Mouse (Mus musculus): ENCODE results near the gene Fam107b.
"Not testable (repeated sequence)": the region's sequence is repeated elsewhere in the genome, so short reads cannot be mapped to it uniquely, and the experiment has no call there.

Gene Fam107b

DNA sequence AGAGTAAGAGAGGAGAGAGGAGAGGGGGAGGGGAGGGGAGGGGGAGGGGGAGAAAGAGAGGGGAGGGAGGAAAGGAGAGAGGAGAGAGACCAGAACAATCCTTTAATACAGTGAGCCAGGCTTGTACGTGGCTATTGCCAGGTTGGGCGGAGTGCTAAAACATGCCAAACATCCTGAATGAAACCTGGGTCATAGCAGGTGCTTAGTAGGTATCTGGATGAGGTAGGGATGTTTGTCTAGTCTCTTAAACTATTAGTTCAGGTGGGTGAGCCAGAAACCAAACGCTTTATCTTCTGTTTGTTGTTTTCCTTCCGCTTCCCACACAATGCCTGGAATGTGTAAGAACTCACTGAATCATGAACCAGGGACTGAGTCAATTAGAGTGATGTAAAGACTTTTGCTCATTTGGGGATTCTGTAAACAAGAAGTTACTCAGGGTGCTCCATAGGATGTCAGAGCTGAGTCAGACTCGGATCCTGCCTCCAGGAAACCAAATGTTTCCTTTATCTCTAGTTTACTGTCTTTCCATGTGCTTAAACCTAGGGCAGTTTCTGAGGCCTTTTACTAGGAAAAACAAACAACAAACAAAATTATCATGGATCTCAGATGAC, 89.1 kb downstream of the Fam107b start:
- DNase-seq: no peak

DNA sequence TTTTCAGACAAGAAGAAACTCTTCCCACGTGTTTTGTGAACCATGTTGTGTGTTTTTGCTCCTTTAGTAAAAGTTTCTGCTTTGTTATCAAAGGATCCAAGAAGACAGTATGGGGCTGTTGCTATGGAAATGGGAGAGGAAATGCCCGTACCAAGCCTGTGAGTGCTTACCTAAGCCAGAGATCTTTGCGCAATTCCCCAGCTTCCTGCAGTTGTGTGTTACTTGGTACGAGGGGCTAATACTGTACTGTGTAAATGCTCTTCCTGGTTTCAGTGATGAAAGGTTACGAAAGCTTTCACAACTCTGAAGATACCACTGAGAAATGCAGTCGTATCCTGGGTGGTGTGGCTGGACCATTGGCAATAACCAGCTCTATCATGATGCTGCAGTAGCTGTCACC, 93.8 kb downstream of the Fam107b start:
- no peak for DNase-seq

DNA sequence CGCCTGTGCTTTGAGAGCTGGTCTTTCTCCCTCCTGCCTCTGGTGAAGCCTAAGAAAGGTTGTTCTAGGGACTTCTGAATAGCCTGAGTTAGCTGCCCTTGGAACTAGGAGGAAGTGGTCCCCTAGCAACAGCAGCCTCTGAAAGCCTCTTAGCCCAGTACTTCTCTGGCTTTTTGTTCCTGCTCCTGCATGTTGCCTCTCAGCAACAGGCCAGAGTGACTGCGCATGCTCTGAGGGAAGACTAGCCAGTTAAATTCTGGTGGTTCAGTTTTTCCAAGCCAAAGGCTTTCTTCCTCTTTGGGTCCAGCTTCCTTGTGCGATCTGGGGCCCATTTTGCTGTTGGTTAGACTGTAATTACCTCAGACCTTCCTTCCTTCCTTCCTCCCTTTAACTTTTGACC, 98.4 kb downstream of the Fam107b start:
- DNase-seq: peak; percentile 27

DNA sequence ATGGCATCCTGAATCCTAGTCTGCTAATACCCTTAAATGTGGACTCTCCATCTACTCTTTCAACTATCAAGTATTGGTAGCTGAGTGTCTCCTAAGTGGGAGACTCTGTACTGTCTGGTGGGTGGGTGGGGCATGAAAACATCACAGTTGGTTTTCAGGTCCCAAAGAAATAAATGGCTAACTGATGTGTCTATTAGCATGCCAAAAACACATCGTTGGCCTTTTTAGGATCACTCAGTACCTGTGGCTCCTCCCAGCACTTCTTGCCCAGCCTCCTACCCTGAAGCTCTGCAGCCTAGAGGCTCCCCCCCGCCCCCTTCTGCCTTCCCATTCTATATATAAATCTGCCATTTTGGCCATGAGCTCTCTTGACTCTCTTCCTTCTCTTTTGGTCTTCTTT, 99.4 kb downstream of the Fam107b start:
- DNase-seq: no peak

DNA sequence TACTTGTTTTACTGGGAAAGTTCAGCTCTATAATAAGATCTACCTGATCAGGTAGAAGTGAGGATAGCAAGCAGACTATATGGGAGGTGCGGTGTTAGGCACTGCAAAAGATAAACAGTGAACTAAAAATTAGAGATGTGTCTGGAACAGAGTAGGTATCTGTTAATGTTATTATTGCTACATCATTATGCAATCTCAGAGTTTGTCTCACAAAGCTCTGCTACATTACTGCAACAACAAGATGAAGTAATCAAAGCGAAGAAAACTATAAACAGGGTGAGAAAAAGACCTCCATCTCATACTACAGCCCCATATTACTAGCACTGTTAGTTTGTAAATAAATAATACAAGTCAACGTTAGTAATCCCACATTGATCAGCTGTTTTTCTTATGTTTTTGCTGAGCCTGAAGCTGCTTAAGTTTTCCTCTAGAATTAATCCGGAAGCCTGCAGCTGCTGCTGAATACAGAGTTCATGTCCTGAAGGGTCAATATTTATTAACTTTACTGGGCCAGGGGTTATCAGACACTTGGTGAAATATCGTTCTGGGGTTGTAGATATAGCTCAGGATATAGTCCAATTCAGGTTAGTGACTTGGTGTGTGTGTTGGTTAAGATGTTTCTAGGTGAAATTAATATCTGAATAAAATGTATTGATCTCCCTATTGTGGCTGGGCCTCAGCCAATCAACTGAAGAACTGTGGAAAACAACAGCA, 102.5 kb downstream of the Fam107b start:
- DNase-seq: no peak

DNA sequence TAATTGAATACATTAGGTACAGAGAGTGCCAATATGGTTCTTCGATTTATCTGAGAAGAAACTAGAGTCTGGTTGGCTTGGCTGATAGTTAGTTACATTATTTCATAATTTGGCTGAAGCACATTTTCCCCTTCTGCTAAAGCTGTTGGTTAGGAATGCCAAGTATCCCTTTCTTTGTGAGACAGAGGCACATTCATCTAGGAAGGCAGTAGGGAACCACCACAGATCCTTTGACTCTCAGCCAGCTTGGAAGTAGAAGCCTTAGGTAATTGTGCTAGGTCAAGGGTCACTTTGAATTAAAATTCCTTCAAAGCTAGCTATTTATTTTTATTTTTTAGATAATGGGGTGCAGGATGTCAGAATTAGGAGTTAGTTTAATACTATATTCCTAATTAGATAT, 105.2 kb downstream of the Fam107b start:
- DNase-seq: no peak

DNA sequence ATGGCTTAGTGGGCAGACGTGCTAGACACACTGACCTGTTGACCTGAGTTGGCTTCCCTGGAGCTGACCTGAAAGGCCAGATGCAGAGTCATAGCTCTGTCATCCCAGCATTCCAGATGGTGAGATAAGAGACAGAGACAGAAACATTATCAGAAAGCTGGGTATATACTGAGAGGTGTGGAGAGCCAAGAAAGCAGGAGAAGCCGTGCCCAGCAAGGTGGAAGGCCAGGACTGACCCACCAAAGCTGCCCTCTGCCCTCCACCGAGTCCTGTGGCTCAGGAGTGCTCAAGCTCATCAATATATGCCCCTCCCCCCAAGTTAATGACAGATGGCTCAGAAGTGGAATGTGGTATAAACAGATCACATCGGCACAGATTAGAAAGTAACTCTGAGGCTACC, 112.4 kb downstream of the Fam107b start:
- no peak for DNase-seq

DNA sequence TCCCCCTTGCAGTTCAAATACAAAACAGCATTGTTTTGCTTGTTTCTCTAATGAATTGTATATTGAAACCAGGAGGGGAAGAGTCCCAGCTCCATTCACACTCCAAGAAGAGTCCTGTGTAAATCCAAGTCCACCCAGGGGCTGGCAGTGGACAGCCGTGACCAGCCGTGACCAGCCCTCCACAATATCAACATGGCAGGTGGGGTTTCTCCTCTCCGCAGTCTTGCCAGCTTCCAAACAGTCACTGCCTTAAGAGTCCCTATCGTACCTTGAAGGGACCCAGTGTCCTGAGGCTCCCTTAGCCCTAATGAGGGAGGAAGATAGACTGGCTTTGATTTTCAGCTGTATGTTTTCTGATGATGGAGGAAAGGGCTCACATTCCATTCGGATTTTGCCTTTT, 113.1 kb downstream of the Fam107b start:
- DNase-seq: no peak

DNA sequence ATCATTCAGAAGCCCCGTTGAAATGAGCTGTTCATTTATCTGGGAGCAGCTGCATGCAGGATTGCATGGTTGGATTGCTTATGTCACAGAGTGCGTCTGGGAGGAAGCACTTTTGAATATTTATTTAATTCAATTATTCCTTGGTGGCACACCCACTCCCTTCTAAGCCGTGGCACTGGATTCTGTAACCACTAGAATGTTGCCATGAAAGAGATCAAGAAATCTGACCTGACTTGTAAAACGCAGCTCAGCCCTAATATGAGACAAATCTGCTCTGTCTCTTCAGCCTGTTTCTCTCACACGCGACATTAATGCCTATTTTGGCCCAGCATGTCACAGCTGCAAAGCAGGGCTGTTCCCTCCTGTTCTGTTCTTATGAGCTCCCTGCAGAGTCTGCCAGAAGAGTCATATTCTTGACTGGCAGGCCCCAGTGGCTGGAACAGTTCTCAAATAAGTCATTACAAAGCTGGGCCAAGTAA, 113.5 kb downstream of the Fam107b start:
- DNase-seq: peak; percentile 13

DNA sequence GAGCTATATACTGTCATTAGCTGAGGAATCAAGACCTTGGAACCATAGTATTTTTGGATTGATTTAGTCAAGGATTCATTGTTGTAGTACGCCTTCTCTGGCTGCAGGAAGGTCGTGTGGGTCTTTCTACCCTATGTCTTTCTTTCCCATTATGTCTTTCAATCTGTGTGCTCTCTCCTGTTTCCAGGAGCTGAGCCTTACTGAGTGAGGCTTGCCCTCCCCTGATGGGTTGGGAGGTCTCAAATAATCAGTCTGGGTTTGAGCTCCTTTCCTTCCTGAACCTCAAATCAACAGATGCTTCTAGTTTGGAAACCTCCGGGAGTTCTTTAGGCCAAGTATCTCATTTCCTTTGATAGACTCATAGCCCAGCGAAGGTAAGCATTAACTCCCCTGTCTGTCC, 119.9 kb downstream of the Fam107b start:
- no peak for DNase-seq

DNA sequence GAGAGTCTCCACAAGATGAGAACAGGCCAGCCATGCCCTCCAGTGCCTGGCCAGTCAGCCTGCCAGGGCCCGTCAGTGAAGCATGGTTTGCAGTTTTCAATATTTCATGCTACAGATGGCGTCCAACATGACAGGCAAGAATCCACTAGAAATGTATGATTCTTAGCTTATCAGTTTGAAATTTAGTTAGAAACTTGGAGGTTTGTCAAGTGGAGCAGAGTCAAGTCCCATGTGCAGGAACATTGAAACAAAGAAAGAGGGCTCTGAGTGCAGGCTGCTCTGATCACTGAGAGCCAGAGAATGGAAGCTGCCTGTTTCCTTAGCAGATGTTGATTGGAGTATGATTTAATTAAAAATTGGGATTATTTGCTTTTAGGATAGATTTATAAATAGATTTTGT, 122.5 kb downstream of the Fam107b start:
- no peak for DNase-seq

DNA sequence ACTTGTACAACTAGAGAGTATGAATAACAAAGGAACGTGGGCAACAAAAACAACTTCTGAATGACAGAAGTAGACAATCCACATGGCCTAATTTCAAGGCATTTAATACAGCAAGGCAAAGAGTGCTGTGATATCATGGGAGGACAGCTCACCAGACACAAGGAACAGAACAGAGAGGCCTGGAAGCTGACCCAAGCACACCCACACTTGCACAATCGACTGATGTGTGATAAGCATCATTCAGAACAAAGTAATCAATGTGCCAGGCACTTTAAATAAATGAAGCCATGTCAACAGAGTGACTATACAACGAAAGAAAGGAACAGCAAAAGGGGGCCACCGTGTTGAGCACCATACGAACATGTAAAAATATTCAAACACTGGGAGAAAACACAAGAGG, 125.6 kb downstream of the Fam107b start:
- no peak for DNase-seq

DNA sequence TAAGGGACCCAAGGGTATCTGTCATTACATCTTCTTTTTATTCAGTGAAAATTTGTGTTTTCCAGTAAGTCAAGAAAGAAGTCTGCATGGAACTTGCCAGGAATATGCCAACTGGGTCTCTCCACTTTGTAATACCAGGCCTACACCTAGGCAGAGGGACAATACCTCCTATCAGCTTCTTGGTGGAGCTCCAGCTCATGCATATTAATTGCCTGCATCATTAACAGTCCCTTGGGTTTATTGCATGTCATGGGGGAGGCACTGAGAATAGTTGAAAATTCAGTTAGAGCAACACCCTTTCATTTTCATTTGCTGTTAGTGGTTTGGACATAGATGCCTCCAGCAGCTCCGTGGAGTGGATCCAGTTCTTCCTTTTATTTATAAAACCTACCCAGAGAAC, 130.1 kb downstream of the Fam107b start:
- no peak for DNase-seq

DNA sequence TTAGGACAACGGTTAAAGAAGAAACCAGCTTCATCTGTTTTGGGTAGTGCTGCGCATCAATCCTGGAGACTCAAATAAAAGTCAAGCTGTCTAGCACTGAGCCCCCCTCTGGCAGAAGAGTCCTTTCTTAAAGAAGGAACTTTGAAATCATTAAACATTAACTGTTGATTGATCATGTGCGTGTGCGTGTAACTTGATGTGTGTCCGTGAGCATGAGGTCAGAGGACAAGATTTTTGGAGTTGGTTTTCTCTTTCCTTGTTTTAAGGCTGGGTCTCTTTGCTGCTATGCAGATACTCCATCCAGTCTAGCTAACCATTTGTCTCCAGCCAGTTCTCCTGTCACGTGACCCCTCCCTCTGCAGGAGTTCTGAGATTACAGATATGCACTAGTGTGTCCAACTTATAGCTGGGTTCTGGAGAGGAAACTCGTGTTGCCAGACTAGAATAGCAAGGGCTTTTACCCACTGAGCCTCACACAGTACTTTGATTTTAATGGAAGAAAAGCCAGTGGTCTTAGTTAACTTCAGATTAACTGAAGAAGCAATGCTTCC, 132.4 kb downstream of the Fam107b start:
- DNase-seq: no peak

DNA sequence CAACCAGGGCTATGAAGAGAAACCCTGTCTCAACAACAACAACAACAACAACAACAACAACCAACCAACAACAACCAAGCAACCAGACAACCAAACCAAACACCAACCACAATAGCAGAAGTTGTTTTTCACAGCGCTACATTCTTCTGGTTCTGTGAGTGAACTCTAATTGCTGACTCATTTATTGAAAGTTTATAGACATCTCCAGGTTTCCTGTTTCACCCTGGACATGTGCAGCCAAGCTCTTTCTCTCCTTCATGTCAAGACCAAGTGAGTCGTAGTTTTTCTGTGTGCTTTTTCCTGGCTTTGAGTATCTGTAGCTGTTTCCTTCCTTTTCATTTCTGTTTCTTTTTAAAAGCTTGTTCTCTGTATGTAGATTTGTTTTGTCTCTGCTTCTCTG, 133.5 kb downstream of the Fam107b start:
- DNase-seq: no peak

DNA sequence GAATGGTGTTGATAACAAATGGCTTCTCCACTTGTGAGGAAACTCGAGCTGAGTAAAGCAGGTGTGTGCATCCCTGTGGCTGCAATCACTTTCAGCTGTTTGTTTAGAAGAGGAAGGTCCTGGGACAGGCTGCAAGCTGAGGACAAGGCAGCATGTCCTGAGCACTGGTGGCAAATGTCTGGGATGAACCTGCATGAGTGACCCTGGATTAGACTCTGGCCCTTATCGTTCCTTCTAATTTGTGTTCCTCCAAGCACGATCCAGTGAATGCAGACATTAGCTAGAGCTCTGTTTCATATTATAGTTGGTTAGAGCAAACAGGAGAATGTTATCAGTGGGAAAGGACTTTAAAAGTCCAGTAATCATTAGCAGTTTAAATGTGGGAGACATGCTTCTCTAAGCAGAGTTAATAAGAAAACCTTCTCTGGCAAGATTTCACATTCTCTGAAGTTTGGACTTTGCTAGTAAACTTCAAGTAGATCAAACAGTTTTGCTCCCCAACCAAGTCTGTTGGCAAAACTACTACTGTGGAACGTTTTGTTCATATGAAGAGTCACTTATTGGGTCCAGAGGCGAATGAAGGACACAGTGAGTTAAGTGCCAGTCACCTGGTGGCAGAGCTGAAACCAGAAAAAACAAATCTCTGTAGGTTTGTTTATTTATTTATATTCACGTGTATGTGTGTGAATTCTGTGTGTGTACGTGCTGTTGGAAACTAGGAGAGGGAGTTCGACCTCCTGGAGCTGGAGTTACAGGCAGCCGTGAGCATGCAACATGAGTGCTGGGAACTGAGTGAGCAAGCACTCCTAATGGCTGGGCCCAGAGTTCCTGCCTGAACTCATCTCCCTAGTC, 134.2 kb downstream of the Fam107b start:
- no peak for DNase-seq

DNA sequence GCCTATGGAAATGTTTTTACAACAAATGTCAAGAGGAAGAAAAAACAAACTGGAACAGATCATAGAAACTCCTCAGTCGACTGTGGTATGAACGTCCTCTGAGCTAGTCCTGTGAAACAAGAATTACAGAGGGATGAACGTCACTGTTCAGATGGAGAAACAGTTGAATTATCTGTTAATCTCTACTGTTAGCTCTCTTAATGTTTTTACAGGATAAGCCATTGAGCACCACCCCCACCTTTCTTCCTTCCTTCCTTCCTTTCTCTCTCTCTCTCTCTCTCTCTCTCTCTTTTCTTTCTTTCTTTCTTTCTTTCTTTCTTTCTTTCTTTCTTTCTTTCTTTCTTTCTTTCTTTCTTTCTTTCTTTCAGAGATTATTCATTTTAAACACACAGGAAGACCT, 135.0 kb downstream of the Fam107b start:
- DNase-seq: not testable (repeated sequence)

DNA sequence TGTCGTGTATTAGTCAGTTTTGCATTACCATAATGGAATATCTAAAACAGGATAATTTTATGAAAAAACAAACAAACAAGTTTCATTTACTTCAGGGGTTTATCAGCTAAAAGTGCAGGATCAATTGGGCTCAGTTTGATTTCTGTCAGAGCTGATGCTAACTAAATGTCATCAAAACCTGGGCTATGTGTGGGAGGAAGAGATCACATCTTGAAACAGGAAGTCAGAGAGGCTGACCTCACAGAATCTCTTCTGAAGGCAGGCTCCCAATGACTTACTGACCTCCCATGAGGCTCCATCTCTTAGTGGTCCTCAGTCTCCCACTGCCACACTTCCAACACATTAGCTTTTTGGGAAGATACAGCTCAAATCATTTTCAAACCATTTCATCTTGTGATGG, 136.9 kb downstream of the Fam107b start:
- no peak for DNase-seq

DNA sequence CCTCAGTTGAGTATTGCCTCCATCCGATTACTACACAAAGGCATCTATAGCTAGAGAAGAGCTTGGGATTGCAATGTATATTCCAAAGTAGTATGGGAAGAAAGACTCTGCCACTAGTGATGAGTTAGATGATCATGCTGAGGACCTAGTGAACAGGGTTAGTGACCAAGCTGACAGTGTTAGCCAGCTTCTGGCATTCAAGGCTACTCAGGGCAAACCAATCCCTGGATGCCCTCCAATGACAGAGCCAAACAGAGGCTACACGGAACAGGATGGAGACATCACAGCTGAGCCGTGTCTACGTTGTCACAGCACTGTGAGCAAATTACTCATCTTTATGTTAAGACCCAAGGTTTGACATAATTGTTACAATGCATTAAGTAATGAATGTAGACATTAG, 138.3 kb downstream of the Fam107b start:
- no peak for DNase-seq

DNA sequence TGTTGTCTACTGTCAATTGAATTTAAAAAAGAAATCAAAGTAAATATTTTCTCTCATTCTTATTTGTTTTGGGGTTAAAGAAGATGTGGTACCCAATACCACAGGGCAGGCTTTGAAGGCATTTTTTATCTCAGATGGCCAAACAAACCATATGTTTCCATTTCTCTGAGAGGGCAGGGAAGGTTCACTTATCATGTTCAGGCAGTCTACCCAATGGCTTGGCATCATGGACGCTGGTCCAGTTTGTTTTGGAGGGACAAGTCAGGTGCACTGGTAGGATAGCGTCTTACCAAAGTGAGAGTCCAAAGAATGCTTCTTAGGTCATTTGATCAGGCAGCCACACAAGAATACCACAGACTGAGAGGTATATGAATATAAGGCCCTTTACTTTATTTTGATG, 139.6 kb downstream of the Fam107b start:
- DNase-seq: no peak

DNA sequence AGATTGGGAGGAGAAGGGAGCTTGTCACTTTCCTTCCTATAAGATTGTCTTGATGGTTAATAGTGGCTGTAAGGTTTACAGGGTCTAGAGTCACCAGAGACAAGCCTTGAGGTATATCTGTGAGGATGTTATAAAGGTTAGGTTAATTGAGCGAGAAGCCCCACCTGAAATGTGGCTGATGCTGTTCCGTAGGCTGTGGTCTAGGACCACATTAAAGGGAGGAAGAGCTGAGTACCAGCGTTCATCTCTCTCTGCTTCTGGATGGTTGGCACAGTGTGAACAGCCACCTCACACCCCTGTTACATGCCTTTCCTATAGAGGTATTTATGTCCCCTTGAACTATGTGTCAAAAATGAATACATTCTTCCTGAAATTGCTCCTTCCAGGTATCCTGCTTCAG, 140.2 kb downstream of the Fam107b start:
- no peak for DNase-seq

DNA sequence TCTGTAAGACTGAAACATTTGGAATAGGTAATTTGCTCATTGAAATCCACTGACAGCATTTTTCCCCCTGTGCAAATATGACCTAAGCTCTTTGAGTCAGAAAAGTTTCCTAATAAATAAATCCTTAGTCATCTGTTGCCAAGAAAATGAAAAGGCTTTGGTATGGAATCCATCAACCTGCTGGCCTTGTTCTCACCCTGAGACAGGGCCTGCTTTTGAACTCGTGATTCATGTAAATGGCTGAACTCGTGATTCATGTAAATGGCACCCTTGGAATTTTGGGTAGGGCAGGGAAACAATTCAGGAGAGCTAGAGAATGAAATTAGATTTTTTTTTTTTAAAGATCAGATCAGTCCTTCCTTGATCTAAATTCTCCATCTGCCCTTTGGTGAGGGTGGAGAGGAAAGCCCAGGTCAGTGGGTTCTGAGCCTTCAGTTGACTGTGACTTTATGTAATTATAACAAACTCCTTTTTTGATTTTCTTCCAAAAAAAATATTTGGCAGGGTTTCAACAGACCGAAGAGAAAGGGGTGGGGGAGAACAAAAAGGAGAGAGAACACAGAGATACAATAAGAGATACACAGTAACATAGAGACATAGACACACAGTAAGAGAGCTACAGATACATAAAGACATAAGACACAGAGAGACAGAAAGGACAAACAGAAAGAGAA, 142.2 kb downstream of the Fam107b start:
- DNase-seq: no peak

DNA sequence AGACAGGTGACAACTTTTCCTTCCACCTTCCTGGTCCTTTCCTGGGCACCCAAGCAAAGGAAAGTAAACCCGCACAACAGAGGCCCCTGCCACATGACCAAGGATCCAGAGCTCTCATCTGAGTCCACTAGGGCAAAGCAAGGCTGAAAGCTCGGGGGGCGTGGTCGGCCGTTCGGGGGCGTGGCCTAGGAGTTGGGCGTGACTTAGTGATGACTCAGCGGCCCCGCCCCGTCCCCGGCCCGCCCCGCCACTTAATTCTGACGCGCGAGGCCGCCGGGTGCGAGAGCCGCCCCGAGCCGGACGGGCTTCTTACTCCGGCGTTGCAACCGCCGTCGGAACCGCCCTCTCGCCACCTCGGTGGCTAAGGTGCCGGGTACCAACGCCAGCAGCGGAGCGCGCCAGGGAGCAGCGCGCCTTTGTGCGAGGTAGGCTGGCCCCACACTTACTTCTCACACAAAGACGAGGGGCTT, 143.0 kb downstream of the Fam107b start:
- peak; percentile 96 for DNase-seq
